Mouse (Mus musculus) forebrain, embryonic 11.5 days (tissue): Measurements from ENCODE around the gene Slc35e4. TPM values are rescaled to one million over a fixed set of nuclear protein-coding genes. Genes with fewer than 3 reads are reported as not detected.

ENCODE experiments used
- ATAC-seq: fragments of 200-750 bp; cut with Nextera tagmentation; replicated peaks from 2 replicates; pipeline ENCODE4 v1.8.0; 2017; ENCODE audit warnings: moderate TSS enrichment; ENCODE audit not compliant: low FRiP score
- DNase-seq: peaks from one replicate; pipeline ENCODE4 v3.0.0-alpha.2; 2017; ENCODE audit warnings: low spot score
- H3K27ac ChIP-seq: fragments of 300-500 bp; sonication (generic); 2 replicates; pipeline ENCODE4 v1.5.1; 2014; ENCODE audit warnings: low read depth, low read length
- H3K27me3 ChIP-seq: fragments of 300-500 bp; sonication (generic); 2 replicates; pipeline ENCODE4 v1.6.1; 2014; ENCODE audit warnings: mild to moderate bottlenecking, low read length, mixed read lengths; ENCODE audit not compliant: control insufficient read depth, insufficient read depth
- H3K36me3 ChIP-seq: fragments of 300-500 bp; sonication (generic); 2 replicates; pipeline ENCODE4 v1.6.1; 2014; ENCODE audit warnings: mild to moderate bottlenecking, low read length, moderate library complexity, mixed read lengths; ENCODE audit not compliant: control insufficient read depth, insufficient read depth
- H3K4me1 ChIP-seq: fragments of 300-500 bp; sonication (generic); replicated peaks from 2 replicates; pipeline ENCODE4 v1.6.1; 2014; ENCODE audit warnings: low read length, mixed read lengths; ENCODE audit not compliant: control insufficient read depth, insufficient read depth
- H3K4me2 ChIP-seq: fragments of 300-500 bp; sonication (generic); 2 replicates; pipeline ENCODE4 v1.6.1; 2014; ENCODE audit warnings: low read depth, mild to moderate bottlenecking, low read length, moderate library complexity, mixed read lengths; ENCODE audit not compliant: severe bottlenecking
- H3K4me3 ChIP-seq: fragments of 300-500 bp; sonication (generic); 2 replicates; pipeline ENCODE4 v1.5.1; 2014; ENCODE audit warnings: low read depth, low read length
- H3K9ac ChIP-seq: fragments of 300-500 bp; sonication (generic); 2 replicates; pipeline ENCODE4 v1.6.1; 2014; ENCODE audit warnings: low read length
- H3K9me3 ChIP-seq: fragments of 300-500 bp; sonication (generic); 2 replicates; pipeline ENCODE4 v1.6.1; 2016; ENCODE audit warnings: low read length, mixed read lengths; ENCODE audit not compliant: control insufficient read depth
- WGBS: fragments of 180-500 bp; shearing (Covaris S2); extraction: QIAGEN DNeasy Blood & Tissue Kit; methylation state at CpG from one replicate; pipeline ENCODE4 v1.1.7; 2014; 5-methylcytosine and 5-hydroxymethylcytosine counted together
- polyA plus RNA-seq: library from polyadenylated mRNA; unstranded; fragments of >200 nt; fragmentation: Nextera tagmentation; extraction: Ambion mirVana; gene quantifications from 2 replicates; pipeline ENCODE4 v1.2.1, GENCODE M21; 2014

Slc35e4 gene
- polyA plus RNA-seq, 1 experiment from 2014 or later = 3.5 TPM

DNA sequence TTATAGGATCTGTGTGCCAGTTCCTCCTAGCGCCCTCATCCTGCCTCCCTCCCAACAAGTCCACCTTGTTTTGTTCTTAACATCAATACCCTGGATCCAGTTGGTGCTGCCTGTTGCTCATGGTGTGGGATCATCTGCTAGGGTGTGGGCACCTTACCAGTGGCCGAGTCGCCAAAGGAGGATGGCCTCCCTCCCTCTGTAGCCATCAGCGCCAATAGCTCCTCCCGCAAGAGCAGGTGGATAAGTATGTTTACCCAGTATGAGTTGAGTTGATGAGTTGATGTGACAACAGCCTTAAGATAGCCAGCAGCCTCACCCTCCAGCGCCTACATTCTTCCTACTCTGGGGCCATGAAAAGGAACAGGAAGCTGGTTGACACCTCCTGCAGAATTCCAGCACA lies 14.2 kb downstream of the Slc35e4 start:
- no peak overlapping the region for H3K9ac ChIP-seq
- no peak overlapping the region for H3K27ac ChIP-seq
- peaks cover 4% of the 10 kb centered on the region; the same call in 1 of the 2 replicates for H3K36me3 ChIP-seq
- DNase-seq = no peak
- H3K27me3 ChIP-seq = no peaks in the 10 kb centered on the region
- H3K4me3 ChIP-seq = no peak overlapping the region
- WGBS = 87% methylated on average over 6 of the region's 6 CpGs
- H3K9me3 ChIP-seq = no peaks in the 10 kb centered on the region
- ATAC-seq = no peak
- H3K4me2 ChIP-seq = no peak overlapping the region
- H3K4me1 ChIP-seq = no peaks in the 10 kb centered on the region

DNA sequence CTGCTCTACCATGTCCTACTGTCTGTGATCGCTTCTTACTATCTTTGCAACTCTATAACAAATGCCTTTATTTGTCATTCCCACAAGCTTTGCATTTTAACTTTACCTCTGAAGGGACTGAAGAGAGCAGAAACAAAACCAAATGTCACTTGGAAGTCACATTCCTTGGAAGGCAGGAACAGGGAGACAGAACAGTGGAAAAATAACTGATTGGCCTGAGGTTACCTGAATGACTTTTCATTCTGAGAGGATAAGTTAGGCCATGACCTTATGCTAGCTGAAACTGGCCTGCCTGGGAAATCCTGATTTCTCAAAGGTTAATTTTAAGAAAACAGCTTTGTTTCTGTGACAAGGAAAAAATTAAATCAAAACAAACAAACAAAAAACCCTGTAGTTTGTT lies 18.5 kb downstream of the Slc35e4 start:
- Histone ChIP-seq H3K4me2 (no peak overlapping the region), H3K36me3 (peaks cover 4% of the 10 kb centered on the region; the same call in 1 of the 2 replicates), H3K4me1 (no peaks in the 10 kb centered on the region), H3K27ac (no peak overlapping the region), H3K9me3 (no peaks in the 10 kb centered on the region), H3K9ac (no peak overlapping the region), H3K27me3 (no peaks in the 10 kb centered on the region), H3K4me3 (no peak overlapping the region)
- no peak for DNase-seq
- ATAC-seq = no peak
- 96% methylated on average over 1 of the region's 1 CpGs for WGBS

GRCm38 (mm10) chr11:3895458-3895857 lies 19.0 kb downstream of the Slc35e4 start:
- peak overlapping the region; percentile 80 for H3K27ac ChIP-seq
- no peaks in the 10 kb centered on the region for H3K27me3 ChIP-seq
- peak overlapping the region; percentile 43 for H3K4me3 ChIP-seq
- ATAC-seq (no peak), DNase-seq (no peak)
- peak overlapping the region; percentile 70 for H3K9ac ChIP-seq
- H3K4me2 ChIP-seq = peak overlapping the region; percentile 69
- 9% methylated on average over 10 of the region's 10 CpGs for WGBS
- no peaks in the 10 kb centered on the region for H3K4me1 ChIP-seq
- no peaks in the 10 kb centered on the region for H3K9me3 ChIP-seq
- H3K36me3 ChIP-seq = peaks cover 4% of the 10 kb centered on the region; the same call in 1 of the 2 replicates

DNA sequence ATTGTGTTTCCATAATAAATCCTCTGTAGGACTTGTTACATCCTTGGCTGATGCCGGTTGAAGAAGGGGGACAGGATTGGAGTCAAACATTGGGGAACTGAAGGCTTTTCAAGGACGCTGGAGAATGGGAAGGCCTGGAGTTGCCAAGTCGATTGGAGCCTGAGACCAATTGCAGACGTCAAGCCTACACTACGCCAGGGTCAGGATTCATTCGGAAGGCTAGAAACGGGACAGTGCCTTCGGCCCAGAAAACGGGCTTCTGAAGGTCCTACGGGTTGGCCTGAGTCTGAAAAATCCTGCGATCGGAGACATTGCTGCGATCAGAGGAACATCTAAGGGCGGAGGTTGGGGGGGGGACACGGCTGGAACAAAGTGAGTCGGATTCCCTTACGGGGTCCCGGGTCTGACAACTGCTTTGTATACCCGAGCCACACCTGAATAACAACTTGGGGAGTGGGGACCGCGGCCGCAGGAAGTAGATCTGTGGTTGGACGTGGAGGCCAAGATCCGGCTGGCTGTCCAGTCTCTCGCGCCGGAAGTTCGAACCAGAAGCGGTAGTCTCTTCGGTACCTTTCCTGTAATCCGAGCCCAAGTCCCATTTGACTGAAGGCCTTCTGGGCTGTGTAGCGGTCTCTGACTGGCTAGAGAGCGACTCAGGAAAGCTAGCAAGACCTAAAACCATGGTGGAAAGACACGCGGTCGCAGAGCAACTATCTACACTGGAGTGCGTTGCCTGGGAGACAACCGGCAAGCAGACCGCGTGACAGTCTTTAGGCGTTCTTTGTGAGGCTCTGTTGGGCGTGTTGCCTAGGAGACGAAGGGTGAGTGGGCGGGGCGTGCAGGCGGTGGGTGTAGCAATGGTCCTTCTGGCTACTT lies 19.8 kb downstream of the Slc35e4 start, which contains the start of the genes 4921536K21Rik and Dusp18:
Gene 4921536K21Rik (minus strand): TSS at position 693 of the 876 bp plus-strand sequence.
Gene Dusp18 (plus strand): TSS at position 835 of the 876 bp plus-strand sequence.
- Histone ChIP-seq H3K4me2 (peak within 1 kb of the TSS; percentile 69), H3K27ac (peak within 1 kb of the TSS; percentile 80), H3K4me3 (peak within 1 kb of the TSS; percentile 43), H3K36me3 (peaks cover 4% of the 10 kb centered on the region; the same call in 1 of the 2 replicates), H3K4me1 (no peaks in the 10 kb centered on the region), H3K27me3 (no peaks in the 10 kb centered on the region), H3K9me3 (no peaks in the 10 kb centered on the region), H3K9ac (peak within 1 kb of the TSS; percentile 70)
- peak; percentile 96 for DNase-seq
- peak; percentile 99 for ATAC-seq
- WGBS = 3% methylated on average over 46 of the region's 46 CpGs

DNA sequence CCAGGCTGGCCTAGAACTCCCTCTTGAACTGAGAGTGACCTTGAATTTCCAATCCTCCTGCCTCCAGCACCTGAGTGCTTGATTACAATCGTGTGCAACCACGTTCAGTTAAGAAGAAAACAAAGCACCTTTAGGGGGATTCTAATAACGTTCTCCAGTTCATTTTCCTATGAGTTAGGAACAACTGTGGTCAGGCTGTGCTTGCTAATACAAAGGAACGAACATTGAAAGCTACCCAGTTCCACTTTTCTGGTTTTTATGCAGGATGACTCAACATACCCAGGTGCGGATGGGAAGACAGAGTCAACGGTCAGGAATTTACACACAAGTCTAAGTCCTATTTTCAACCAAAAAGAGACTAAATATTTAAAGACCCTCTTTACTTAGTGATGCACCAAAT lies 20.5 kb downstream of the Slc35e4 start:
- ATAC-seq (no peak), DNase-seq (no peak)
- no peak overlapping the region for H3K4me2 ChIP-seq
- peaks cover 4% of the 10 kb centered on the region; the same call in 1 of the 2 replicates for H3K36me3 ChIP-seq
- H3K9ac ChIP-seq = no peak overlapping the region
- H3K4me3 ChIP-seq = no peak overlapping the region
- no peaks in the 10 kb centered on the region for H3K4me1 ChIP-seq
- H3K27me3 ChIP-seq = no peaks in the 10 kb centered on the region
- WGBS = 77% methylated on average over 6 of the region's 6 CpGs
- H3K9me3 ChIP-seq = no peaks in the 10 kb centered on the region
- H3K27ac ChIP-seq = no peak overlapping the region

DNA sequence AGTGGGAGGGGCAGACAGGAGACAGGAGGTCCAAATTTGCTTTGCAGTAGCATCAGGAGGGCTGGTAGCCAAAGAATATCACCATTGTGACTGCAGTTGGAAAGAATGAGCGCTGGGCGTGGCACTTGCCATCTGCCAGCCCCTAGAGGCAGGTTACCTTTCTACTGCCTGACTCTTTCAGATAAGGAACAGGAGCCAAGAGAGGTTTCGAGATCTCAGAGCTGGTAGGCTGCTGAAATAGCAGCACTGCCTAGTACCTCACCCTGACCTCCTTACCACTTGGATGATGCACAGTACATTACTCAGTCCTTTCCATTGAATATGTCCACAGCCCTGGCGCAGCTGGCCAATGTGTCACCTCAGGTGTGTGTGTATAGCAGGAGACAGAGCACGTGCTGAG lies 27.1 kb downstream of the Slc35e4 start:
- H3K36me3 ChIP-seq = no peaks in the 10 kb centered on the region
- no peak overlapping the region for H3K9ac ChIP-seq
- WGBS = 76% methylated on average over 5 of the region's 5 CpGs
- H3K27ac ChIP-seq = no peak overlapping the region
- no peak overlapping the region for H3K4me3 ChIP-seq
- DNase-seq (no peak), ATAC-seq (no peak)
- no peaks in the 10 kb centered on the region for H3K4me1 ChIP-seq
- no peaks in the 10 kb centered on the region for H3K9me3 ChIP-seq
- no peaks in the 10 kb centered on the region for H3K27me3 ChIP-seq
- no peak overlapping the region for H3K4me2 ChIP-seq

- no peak overlapping the region for H3K27ac ChIP-seq
Measured at GRCm38 (mm10) chr11:3883711-3884110, 30.8 kb downstream of the Slc35e4 start.

GRCm38 (mm10) chr11:3879836-3880235 lies 34.6 kb downstream of the Slc35e4 start:
- peak; percentile 80 for DNase-seq
- no peaks in the 10 kb centered on the region for H3K27me3 ChIP-seq
- no peak overlapping the region for H3K4me2 ChIP-seq
- no peak overlapping the region for H3K27ac ChIP-seq
- H3K9ac ChIP-seq = no peak overlapping the region
- no peaks in the 10 kb centered on the region for H3K36me3 ChIP-seq
- no peak overlapping the region for H3K4me3 ChIP-seq
- WGBS = 34% methylated on average over 2 of the region's 2 CpGs
- ATAC-seq = no peak; the same call in 1 of the 2 replicates
- no peaks in the 10 kb centered on the region for H3K9me3 ChIP-seq
- H3K4me1 ChIP-seq = no peaks in the 10 kb centered on the region

More at GRCm38 (mm10) chr11:3883711-3884110, 30.8 kb downstream of the Slc35e4 start:
- Histone ChIP-seq H3K9me3 (no peaks in the 10 kb centered on the region), H3K4me3 (no peak overlapping the region), H3K4me2 (no peak overlapping the region), H3K4me1 (no peaks in the 10 kb centered on the region), H3K9ac (no peak overlapping the region), H3K36me3 (no peaks in the 10 kb centered on the region), H3K27me3 (no peaks in the 10 kb centered on the region)
- 94% methylated on average over 3 of the region's 3 CpGs for WGBS
- ATAC-seq (no peak), DNase-seq (no peak)
